Mouse (Mus musculus) cerebellum, postnatal 4 days (tissue): ENCODE data around the gene Kit.

Source experiments
- DNase-seq, 2 experiments: peaks; one replicate each; pipeline ENCODE4 v3.0.0; 2022; ENCODE audit warnings: low spot score in 2 of 2, mixed read lengths in 1 of 2

Kit gene

DNA sequence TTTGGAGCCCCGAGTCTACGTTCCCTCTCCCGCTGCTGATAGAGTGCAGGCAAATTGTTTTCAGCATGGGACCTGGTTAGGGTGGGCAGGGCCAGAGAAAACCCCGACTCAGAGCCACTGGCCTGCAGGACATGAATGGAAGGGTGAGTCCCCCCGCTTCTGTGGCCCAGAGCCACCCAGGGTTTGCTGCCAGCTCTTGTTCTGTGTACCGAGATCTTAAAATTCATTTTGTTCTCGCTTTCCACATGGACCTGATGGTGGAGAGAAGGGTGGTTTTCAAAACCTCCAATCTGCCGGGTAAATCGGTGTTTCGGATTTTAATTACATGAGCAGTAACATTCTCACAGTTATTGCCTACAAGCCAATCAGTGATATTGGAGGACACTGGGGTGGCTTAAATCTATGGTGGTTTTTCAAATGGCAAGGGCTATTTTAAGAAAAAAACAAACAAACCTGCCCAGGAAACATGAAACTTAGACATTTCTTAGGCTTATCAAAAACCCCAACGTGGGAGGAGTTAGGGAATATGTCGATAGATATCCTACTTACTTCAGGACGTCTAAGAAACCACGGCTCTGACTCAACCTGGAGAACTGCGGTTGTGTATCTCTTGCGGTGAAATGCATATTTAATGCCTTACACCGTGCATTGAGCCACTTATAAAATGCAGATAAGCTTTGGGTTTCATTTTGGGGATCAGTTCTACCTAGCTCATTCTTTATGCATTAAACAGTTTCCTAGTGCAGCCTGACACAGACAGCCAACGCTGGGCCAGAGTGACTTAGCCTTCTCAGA, 58.3 kb downstream of the Kit start:
- no peak for DNase-seq

DNA sequence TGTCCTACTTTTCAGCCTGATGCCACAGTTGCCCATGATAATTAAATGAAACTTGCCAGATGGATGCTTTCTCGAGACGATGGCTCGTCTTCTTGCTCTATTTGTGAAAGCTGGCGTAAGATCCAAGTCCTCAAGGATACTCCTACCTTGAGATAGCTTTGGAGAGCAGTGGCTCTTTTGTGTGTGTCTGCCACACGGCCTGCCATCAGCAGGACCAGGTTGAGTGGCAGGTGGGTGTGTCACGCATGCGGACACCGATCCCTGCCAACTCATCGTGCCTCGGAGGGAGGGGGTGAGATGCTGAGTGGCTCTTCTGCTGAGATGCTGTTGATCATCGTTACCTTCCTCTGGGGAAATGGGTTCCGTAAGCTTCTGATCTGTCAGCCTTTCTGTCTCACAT, 60.7 kb downstream of the Kit start:
- peak in 1 of 2 experiments; percentile 26 for DNase-seq

GRCm38 (mm10) chr5:75640637-75641036, 65.9 kb downstream of the Kit start:
- DNase-seq: no peak

- no peak for DNase-seq
Observed at GRCm38 (mm10) chr5:75647046-75647445, 72.3 kb downstream of the Kit start.

GRCm38 (mm10) chr5:75650566-75650965, 75.8 kb downstream of the Kit start:
- no peak for DNase-seq

DNA sequence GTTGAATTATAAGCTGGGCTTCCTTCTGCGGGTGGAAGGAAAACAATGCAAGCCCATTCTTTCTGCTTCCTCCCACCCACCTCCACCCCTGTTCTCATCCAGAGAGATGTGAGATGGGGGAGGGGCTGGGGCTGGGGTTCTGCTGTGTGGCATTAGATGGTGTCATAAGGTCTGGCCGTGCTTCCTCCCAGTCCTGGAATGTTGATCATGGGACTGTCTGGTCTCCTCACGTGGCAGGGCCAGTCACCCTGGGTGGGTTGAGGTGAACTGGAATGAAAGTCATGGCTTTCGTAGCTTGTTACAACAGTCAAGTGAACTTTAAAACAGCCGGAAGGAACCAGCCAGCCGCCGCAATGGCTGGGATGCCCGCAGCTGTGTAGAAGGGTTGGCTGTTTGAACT, 78.7 kb downstream of the Kit start:
- no peak for DNase-seq

DNA sequence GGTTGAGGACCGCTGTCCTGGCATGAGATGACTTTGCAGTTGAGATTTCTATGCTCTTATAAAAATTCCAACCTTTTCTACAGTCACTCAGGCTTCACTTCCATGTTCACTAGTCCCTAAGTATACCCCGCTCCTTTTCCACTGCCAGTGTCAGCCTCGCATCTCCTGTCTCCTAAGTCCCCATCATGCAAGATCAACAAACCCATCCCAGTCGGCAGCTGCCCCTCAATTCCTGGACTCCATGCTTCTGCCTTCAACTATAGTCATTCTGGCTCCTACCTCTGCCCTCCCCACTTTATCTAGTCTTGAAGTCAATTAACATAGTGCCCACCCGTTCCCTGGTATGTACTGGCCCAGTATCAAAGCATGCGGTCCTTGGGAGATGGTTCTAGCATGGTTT, 83.9 kb downstream of the Kit start:
- no peak for DNase-seq

DNA sequence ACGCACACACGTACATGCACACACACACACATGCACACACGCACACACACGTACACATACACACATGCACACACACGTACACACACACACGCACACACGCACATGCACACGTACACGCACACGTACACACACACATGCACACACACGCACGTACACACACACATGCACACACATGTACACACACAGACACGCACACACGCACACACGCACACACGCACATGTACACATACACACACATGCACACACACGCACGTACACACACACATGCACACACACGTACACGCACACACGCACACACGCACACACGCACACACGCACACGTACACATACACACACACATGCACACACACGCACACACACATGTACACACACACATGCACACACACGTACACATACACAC, 85.6 kb downstream of the Kit start:
- DNase-seq: no peak

DNA sequence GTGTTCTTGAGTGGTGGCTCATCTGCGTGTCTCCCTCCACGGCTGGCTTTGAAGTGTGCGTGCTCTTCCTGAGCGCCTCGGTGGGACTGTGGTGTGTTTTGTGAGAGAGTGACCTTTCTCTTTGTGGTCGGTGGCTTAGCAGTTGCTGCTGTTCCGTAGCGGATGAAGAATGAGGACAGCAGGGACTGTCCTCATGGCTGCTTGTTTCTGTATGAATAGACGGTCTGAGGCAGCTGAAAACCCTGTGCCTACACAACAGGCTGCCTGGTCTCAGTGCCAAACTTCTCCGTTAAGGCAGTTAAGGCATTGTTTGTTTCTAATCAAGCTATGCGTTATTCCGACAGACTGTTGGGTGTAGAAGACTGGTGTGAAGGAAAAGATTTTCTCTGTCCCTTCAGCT, 87.8 kb downstream of the Kit start:
- DNase-seq: no peak

- no peak for DNase-seq
Observed at GRCm38 (mm10) chr5:75663768-75664167, 89.1 kb downstream of the Kit start.

DNA sequence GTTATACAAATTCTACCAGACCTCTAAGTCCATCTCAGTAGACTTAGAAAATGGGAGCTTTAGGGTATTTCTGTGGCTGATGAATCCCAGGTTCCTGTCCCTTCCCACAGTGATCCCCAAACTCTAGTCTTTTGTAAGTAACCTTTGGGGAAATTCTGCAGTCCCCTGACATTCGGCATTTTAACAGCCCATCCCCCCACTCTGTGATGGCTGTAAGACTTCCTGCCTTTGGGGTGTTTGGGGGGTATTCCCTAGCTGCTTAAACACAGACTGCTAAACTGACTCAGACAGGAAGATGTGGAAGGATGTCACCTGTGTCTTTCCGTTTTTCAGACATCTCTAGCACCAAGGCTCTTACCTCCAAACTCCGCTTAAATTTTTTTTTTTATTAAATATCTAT, 92.4 kb downstream of the Kit start:
- DNase-seq: no peak

DNA sequence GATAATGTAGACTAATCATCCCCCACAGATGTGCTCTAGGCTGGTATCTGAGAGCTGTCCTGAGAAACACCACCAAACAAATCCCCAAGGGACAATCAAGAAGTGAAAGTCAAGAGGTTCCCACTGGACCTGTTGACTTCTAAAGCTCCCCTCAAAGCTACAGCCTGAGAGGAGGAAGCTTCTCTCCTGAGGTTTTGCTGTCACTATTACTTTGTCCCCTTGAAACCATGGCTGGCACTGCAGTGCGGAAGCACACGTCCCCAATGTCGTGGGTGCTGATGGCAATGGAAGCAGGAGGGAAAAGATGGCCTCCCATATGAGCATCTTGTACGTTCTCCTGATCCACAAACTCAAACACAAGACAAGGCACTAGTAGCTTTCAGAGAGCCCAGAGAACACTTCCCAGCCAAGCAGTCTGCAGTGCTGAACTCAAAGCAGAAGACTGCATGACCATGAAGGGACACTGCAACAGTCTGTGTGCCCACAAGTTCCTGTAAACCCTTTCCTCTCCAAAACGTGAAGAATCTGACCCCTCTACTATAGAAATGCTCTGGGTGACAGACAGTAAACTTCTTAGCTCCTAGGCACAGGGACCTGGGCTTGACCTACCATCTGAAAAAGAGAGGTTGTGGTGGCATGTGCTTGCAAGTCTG, 96.5 kb downstream of the Kit start:
- no peak for DNase-seq

- no peak for DNase-seq
Observed at GRCm38 (mm10) chr5:75676024-75676423, 101.3 kb downstream of the Kit start.

GRCm38 (mm10) chr5:75679896-75680295, 105.2 kb downstream of the Kit start:
- DNase-seq: no peak

DNA sequence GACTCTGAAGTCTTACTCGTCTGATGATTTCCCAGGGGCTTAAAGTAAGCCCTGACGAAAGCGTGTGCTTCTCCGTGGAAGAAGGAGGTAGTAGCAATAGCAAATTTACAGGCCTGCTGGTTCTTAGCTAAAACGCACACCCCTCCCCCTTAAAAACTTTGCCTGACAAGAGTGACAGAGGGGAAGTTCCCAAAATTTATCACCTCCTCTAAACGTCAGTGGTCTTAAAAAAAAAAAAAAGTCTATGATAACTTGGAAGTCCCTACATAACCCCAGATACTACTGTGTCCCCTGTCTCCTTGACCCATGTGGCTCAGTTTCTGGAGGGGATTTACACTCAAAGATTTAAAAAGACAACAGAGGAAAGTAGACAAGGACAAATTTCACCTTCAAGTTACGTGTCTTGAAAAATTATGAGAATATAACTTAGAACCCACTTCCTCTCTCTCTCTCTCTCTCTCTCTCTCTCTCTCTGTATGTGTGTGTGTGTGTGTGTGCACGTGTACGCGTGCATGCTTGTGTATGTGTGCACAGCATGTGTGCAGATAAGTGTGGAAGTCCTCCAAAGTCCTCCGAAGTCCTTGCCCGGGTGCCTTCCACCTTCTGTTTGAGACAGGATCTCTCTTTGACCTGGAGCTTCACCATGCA, 120.6 kb downstream of the Kit start:
- no peak for DNase-seq

GRCm38 (mm10) chr5:75696960-75697359, 122.2 kb downstream of the Kit start:
- DNase-seq: no peak

GRCm38 (mm10) chr5:75698556-75698955, 123.8 kb downstream of the Kit start:
- DNase-seq: no peak

DNA sequence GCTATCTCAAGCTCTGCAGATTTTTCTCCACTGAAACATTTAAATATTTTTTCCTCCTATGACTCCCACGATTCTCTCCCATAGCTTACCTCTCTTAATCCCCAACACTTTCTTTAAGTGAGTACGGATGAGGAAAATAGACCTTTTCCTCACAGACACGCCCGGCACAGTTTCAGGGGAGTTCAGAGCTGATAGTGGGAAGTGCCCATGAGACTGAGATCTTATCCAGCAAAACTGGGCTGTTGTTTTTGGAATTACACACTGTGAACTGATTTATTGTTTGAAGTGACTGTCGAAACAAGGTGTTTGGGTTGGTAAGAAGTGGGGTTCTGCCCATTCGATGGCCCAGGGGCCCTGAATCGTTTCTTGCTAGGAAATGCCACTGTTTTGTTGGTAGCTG, 124.4 kb downstream of the Kit start:
- no peak for DNase-seq

GRCm38 (mm10) chr5:75699516-75699915, 124.8 kb downstream of the Kit start:
- DNase-seq: no peak

- DNase-seq: no peak
Observed at GRCm38 (mm10) chr5:75701662-75702061, 126.9 kb downstream of the Kit start.

- no peak for DNase-seq
Observed at GRCm38 (mm10) chr5:75702080-75702479, 127.4 kb downstream of the Kit start.

GRCm38 (mm10) chr5:75704584-75705175, 130.0 kb downstream of the Kit start:
- DNase-seq: no peak

- DNase-seq: no peak
Observed at GRCm38 (mm10) chr5:75705421-75705820, 130.7 kb downstream of the Kit start.
